Comparison of ENCODE assay signal across 10 mouse cellular contexts in the genomic region with DNA sequence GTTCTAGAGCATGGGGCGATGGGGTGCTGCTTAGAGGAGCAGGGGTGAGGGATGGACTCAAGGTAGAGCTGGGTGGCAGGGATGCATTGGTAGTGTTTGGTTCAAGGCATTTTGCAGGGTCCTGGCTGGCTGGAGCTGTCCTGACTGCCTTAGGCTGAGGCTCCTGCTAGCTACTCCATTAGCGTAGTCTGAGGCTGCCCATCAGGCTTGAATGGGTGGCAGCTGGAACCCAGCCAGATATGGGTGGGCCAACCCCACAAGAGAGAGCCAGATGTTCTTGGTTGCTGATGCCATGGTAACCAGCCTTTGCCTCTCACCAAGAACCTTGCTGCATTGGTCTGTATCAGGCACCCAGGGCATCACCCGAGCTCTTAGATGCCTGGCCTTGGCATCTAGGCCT.
DNase-seq lines count a peak whose midpoint lies in the region; ATAC-seq and TF ChIP-seq lines count a peak whose summit lies in the region.
"Had no signal": no experiment of that assay in that cellular context is flagged by ENCODE, and none has a peak within 500 bp of the region (broad histone marks: within the 10 kb centered on the region; RNA-seq: fewer than 3 reads in every experiment).

No protein-coding gene starts in this region.

- H3K4me2 ChIP-seq in lung, postnatal 0 days (replicated peaks; ENCODE audit: low read depth, low read length), result no peak overlapping the region
- H3K4me2 ChIP-seq in forebrain, embryonic 14.5 days (ENCODE audit: low read length), result no peak overlapping the region
- no peak overlapping the region for H3K4me2 ChIP-seq in midbrain, postnatal 0 days (ENCODE audit: low read depth, low read length, poor library complexity, severe bottlenecking)

- H3K9ac ChIP-seq in lung, postnatal 0 days (replicated peaks; ENCODE audit: low read depth), result no peak overlapping the region
- H3K9ac ChIP-seq in forebrain, embryonic 14.5 days (ENCODE audit: low read length), result no peak overlapping the region
- H3K9ac ChIP-seq in midbrain, postnatal 0 days (replicated peaks; ENCODE audit: low read length, poor library complexity, severe bottlenecking), result no peak overlapping the region

- no peak for TF ChIP-seq EP300 in lung, postnatal 0 days (IDR thresholded peaks at IDR 0.05)

- no peaks in the 10 kb centered on the region for H3K27me3 ChIP-seq in lung, postnatal 0 days (replicated peaks; ENCODE audit: insufficient read depth, low read length)
- H3K27me3 ChIP-seq in forebrain, embryonic 14.5 days (replicated peaks; ENCODE audit: control insufficient read depth, insufficient read depth, low read length), result no peaks in the 10 kb centered on the region
- H3K27me3 ChIP-seq in midbrain, postnatal 0 days (ENCODE audit: insufficient read depth, low read length), result no peaks in the 10 kb centered on the region
- H3K27me3 ChIP-seq: Patski had no signal

- no peak for ATAC-seq in frontal cortex, adult (ENCODE audit: low TSS enrichment)
- ATAC-seq in lung, postnatal 0 days, result 0 out of 2 replicates have a peak, but pooled peaks have one; percentile 16
- ATAC-seq in forebrain, embryonic 14.5 days, result peak; percentile 72
- ATAC-seq in midbrain, postnatal 0 days (ENCODE audit: low FRiP score), result 0 out of 2 replicates have a peak, but pooled peaks have one; percentile 28
- ATAC-seq: inflammation-experienced regulatory T-cells, adult 6 months; Patski had no signal

- H3K4me3 ChIP-seq in lung, postnatal 0 days (ENCODE audit: low read depth, low read length), result no peak overlapping the region
- H3K4me3 ChIP-seq in forebrain, embryonic 14.5 days (ENCODE audit: low read depth, low read length), result no peak overlapping the region
- H3K4me3 ChIP-seq in midbrain, postnatal 0 days (ENCODE audit: low read depth, low read length), result no peak overlapping the region

- no peak overlapping the region for H3K27ac ChIP-seq in lung, postnatal 0 days (ENCODE audit: low read length)
- no peak overlapping the region for H3K27ac ChIP-seq in forebrain, embryonic 14.5 days (ENCODE audit: low read depth, low read length)
- H3K27ac ChIP-seq in midbrain, postnatal 0 days (ENCODE audit: low read depth, low read length), result no peak overlapping the region

- peak; percentile 30 to 32 for DNase-seq in frontal cortex, postnatal 10 days (ENCODE audit: low spot score in 2 of 2)
- DNase-seq in lung, postnatal 0 days (ENCODE audit: low spot score), result no peak
- DNase-seq in lung, postnatal 14 days, result no peak
- DNase-seq in forebrain, embryonic 14.5 days (ENCODE audit: low spot score), result peak; percentile 59
- DNase-seq in midbrain, postnatal 0 days (ENCODE audit: low spot score), result no peak
- DNase-seq in adipocyte (ENCODE audit: low spot score), result no peak
- no peak for DNase-seq in layer of hippocampus, postnatal 14 days (ENCODE audit: low spot score in 2 of 2)

- no peak for TF ChIP-seq CTCF in lung, postnatal 0 days (IDR thresholded peaks at IDR 0.05)
- no peak for TF ChIP-seq CTCF in midbrain, postnatal 0 days (IDR thresholded peaks at IDR 0.05)

- H3K36me3 ChIP-seq in lung, postnatal 0 days (ENCODE audit: insufficient read depth, low read length), result no peaks in the 10 kb centered on the region
- H3K36me3 ChIP-seq in forebrain, embryonic 14.5 days (ENCODE audit: control insufficient read depth, insufficient read depth, low read length), result 0 out of 2 replicates have a peak, but pooled peaks cover 3% of the 10 kb centered on the region
- H3K36me3 ChIP-seq in midbrain, postnatal 0 days (ENCODE audit: insufficient read depth, low read length), result no peaks in the 10 kb centered on the region; the same call in 1 of the 2 replicates

- WGBS in lung, postnatal 0 days, result 88% methylated on average over 3 of the region's 3 CpGs
- WGBS in forebrain, embryonic 14.5 days, result 79% methylated on average over 3 of the region's 3 CpGs
- 92% methylated on average over 3 of the region's 3 CpGs for WGBS in midbrain, postnatal 0 days

- H3K9me3 ChIP-seq in lung, postnatal 0 days (ENCODE audit: low read length), result no peaks in the 10 kb centered on the region
- H3K9me3 ChIP-seq in forebrain, embryonic 14.5 days (replicated peaks; ENCODE audit: control insufficient read depth, low read length), result no peaks in the 10 kb centered on the region
- no peaks in the 10 kb centered on the region for H3K9me3 ChIP-seq in midbrain, postnatal 0 days (ENCODE audit: low read length)

- H3K4me1 ChIP-seq in lung, postnatal 0 days (ENCODE audit: insufficient read depth, low read depth, low read length), result no peaks in the 10 kb centered on the region
- H3K4me1 ChIP-seq in forebrain, embryonic 14.5 days (ENCODE audit: control insufficient read depth, insufficient read depth, low read length), result 0 out of 2 replicates have a peak, but pooled peaks cover 3% of the 10 kb centered on the region
- H3K4me1 ChIP-seq in midbrain, postnatal 0 days (ENCODE audit: insufficient read depth, low read length), result no peaks in the 10 kb centered on the region

Comparison
In these comparisons a context has a peak if more than half of its experiments do, and no peak if none do; other contexts are left out.
1. DNase-seq: peak in frontal cortex, postnatal 10 days (2 of 2) and forebrain, embryonic 14.5 days (single experiment); none in lung, postnatal 0 days (single experiment), lung, postnatal 14 days (single experiment), midbrain, postnatal 0 days (single experiment), adipocyte (single experiment) and layer of hippocampus, postnatal 14 days (0 of 2).